Mouse (Mus musculus): ENCODE measurements around the gene Bnip3. TPM values are rescaled to one million over a fixed set of nuclear protein-coding genes. Genes with fewer than 3 reads are reported as not detected.

Bnip3 gene
- polyA plus RNA-seq (2016; fragmentation: Nextera tagmentation; extraction: Ambion mirVana): 100 and 133 TPM in 2 replicates

GRCm38 (mm10) chr7:138909277-138910192, at the start of gene Bnip3:
Bnip3 (minus strand) TSS chr7:138909519.
- peaks cover 14% of the 10 kb centered on the region; the same call in 1 of the 2 replicates for H3K27me3 ChIP-seq (ENCODE audit: low read depth, poor library complexity, severe bottlenecking)
- DNase-seq (ENCODE audit: low spot score): peak; percentile 95
- H3K9me3 ChIP-seq (replicated peaks): no peaks in the 10 kb centered on the region
- peaks cover 49% of the 10 kb centered on the region for H3K4me1 ChIP-seq
- WGBS: under 1% methylated on average over 65 of the region's 66 CpGs
- peak within 1 kb of the TSS; percentile 85 for H3K4me3 ChIP-seq
- H3K36me3 ChIP-seq: peaks cover 6% of the 10 kb centered on the region; the same call in 1 of the 2 replicates
- peak within 1 kb of the TSS; percentile 94 for H3K27ac ChIP-seq (replicated peaks)

DNA sequence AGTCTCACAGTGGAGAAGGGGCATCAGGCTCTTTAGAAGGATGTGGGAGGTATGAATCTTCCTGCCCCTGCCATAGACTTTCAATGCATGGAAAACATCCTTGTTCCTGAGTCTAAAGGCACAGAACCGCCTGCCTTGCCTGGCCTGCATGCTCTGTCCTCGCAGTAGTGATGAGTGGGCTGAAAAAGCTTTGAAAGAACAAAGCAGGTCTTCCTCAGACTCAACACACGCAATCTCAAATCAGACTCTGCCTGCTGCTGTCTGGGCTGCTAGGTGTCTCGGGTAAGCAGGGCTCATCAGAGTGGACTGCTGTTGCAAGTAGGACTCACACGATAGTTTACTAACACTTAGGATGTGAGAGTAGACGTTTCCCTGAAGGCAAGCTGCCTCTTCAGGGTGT, 47.8 kb upstream of the Bnip3 start:
- Histone ChIP-seq H3K36me3 (no peaks in the 10 kb centered on the region), H3K27ac (replicated peaks) (no peak overlapping the region), H3K4me3 (no peak overlapping the region), H3K27me3 (ENCODE audit: low read depth, poor library complexity, severe bottlenecking) (no peaks in the 10 kb centered on the region), H3K9me3 (replicated peaks) (no peaks in the 10 kb centered on the region), H3K4me1 (no peaks in the 10 kb centered on the region)
- WGBS: 77% methylated on average over 6 of the region's 6 CpGs
- no peak for DNase-seq (ENCODE audit: low spot score)

DNA sequence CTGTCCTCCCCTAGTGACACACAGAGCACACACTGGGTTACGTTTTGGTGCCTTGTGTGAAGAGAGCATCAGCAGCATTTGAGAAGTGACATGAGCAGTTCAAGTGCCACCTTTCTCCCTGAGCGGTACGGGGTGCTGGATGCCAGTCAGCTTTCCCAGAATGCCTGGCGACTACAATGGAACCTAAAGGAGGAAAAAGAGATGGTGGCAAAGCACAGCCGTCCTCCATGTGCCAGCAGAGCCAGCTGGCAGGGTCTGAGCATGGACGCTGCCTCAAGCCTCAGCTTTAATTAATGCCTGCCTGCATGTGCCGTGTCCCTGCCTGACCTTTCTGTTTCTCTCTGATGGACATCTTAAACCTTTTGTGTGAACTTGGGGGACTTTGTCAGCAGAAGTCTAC, 46.5 kb upstream of the Bnip3 start:
- H3K27ac ChIP-seq (replicated peaks): no peak overlapping the region
- WGBS: 87% methylated on average over 7 of the region's 7 CpGs
- no peaks in the 10 kb centered on the region for H3K4me1 ChIP-seq
- no peaks in the 10 kb centered on the region for H3K36me3 ChIP-seq
- no peaks in the 10 kb centered on the region for H3K27me3 ChIP-seq (ENCODE audit: low read depth, poor library complexity, severe bottlenecking)
- no peak overlapping the region for H3K4me3 ChIP-seq
- no peaks in the 10 kb centered on the region for H3K9me3 ChIP-seq (replicated peaks)
- no peak for DNase-seq (ENCODE audit: low spot score)

DNA sequence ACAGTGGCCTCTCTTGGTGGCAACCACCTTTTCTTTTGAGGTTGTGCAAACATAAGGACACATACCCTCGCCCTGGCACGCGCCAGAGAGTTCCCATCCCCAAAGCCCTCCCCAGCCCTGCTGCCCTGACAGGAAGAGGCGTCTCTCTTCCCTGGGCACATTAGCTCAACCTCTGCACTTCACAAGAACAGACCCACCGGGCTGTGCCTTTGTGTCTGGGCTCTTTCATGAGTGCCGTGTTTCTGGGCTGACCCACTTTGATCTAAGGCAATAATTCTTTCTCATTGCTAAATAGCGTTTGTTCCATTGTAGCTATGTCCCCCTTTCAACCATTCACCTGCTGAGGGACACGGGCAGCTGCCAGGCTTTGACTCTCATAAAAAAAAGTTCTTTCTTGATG, 39.0 kb upstream of the Bnip3 start:
- H3K9me3 ChIP-seq (replicated peaks): no peaks in the 10 kb centered on the region
- H3K36me3 ChIP-seq: no peaks in the 10 kb centered on the region
- H3K4me1 ChIP-seq: no peaks in the 10 kb centered on the region
- peaks cover 9% of the 10 kb centered on the region for H3K27me3 ChIP-seq (ENCODE audit: low read depth, poor library complexity, severe bottlenecking)
- WGBS: 70% methylated on average over 8 of the region's 8 CpGs
- DNase-seq (ENCODE audit: low spot score): no peak
- H3K27ac ChIP-seq (replicated peaks): no peak overlapping the region
- H3K4me3 ChIP-seq: no peak overlapping the region

DNA sequence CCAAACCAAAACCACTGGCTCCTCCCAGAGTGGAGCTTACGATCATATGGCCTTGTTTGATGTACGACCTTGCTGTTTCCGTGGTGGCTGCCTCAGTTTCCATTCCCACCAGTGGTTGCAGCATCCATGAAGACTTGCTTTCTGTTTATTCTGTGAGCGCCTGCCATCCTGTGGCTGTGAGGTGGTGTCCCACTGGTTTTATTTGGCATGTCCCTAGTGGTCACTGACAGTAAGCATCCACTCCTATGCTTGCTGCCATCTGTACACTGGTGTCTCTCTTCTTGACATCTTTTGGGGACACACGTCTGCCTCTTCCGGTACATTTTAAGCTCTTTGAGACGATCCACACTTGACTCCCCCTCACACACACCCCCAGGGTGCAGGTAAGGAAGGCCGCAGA, 38.4 kb upstream of the Bnip3 start:
- Histone ChIP-seq H3K4me3 (no peak overlapping the region), H3K4me1 (no peaks in the 10 kb centered on the region), H3K27me3 (ENCODE audit: low read depth, poor library complexity, severe bottlenecking) (peaks cover 15% of the 10 kb centered on the region), H3K9me3 (replicated peaks) (no peaks in the 10 kb centered on the region), H3K36me3 (no peaks in the 10 kb centered on the region), H3K27ac (replicated peaks) (no peak overlapping the region)
- no peak for DNase-seq (ENCODE audit: low spot score)
- 88% methylated on average over 8 of the region's 8 CpGs for WGBS

GRCm38 (mm10) chr7:138945668-138946067, 36.3 kb upstream of the Bnip3 start:
- Histone ChIP-seq H3K4me1 (peaks cover 7% of the 10 kb centered on the region), H3K27ac (replicated peaks) (no peak overlapping the region), H3K9me3 (replicated peaks) (no peaks in the 10 kb centered on the region), H3K4me3 (no peak overlapping the region), H3K36me3 (no peaks in the 10 kb centered on the region), H3K27me3 (ENCODE audit: low read depth, poor library complexity, severe bottlenecking) (peaks cover 36% of the 10 kb centered on the region)
- 59% methylated on average over 3 of the region's 3 CpGs for WGBS
- no peak for DNase-seq (ENCODE audit: low spot score)

DNA sequence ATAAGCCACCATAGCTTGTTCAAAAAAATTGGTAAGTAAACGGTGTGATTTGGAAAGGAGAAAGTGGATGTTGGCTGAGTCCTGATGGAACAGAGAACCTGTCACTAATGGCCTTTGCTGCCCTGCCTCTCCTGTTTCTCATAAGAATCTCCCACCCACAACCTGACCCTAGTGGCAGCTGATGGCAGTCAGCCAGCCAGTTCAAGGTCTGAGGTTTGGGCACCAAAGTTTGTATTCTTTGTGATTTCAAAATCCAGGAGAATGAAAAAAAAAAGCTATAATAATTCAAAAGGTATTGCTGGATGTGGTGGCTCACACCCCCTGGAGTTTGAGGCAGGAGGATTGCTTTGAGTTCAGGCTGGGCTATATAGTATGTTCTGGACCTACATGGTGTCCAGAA, 33.0 kb upstream of the Bnip3 start:
- H3K9me3 ChIP-seq (replicated peaks): no peaks in the 10 kb centered on the region
- no peak for DNase-seq (ENCODE audit: low spot score)
- H3K4me3 ChIP-seq: no peak overlapping the region
- H3K27me3 ChIP-seq (ENCODE audit: low read depth, poor library complexity, severe bottlenecking): peaks cover 70% of the 10 kb centered on the region
- WGBS: 91% methylated on average over 1 of the region's 1 CpGs
- H3K27ac ChIP-seq (replicated peaks): no peak overlapping the region
- H3K36me3 ChIP-seq: no peaks in the 10 kb centered on the region
- peaks cover 14% of the 10 kb centered on the region for H3K4me1 ChIP-seq

GRCm38 (mm10) chr7:138941571-138941970, 32.3 kb upstream of the Bnip3 start:
- H3K36me3 ChIP-seq: no peaks in the 10 kb centered on the region
- DNase-seq (ENCODE audit: low spot score): no peak
- no peak overlapping the region for H3K27ac ChIP-seq (replicated peaks)
- H3K4me3 ChIP-seq: peak overlapping the region; percentile 60
- 21% methylated on average over 5 of the region's 5 CpGs for WGBS
- H3K27me3 ChIP-seq (ENCODE audit: low read depth, poor library complexity, severe bottlenecking): peaks cover 72% of the 10 kb centered on the region
- H3K4me1 ChIP-seq: peaks cover 14% of the 10 kb centered on the region
- no peaks in the 10 kb centered on the region for H3K9me3 ChIP-seq (replicated peaks)

- peak; percentile 37 for DNase-seq (ENCODE audit: low spot score)
- Histone ChIP-seq H3K4me1 (peaks cover 14% of the 10 kb centered on the region), H3K9me3 (replicated peaks) (no peaks in the 10 kb centered on the region), H3K36me3 (no peaks in the 10 kb centered on the region), H3K4me3 (peak within 1 kb of the TSS; percentile 60), H3K27me3 (ENCODE audit: low read depth, poor library complexity, severe bottlenecking) (peaks cover 72% of the 10 kb centered on the region), H3K27ac (replicated peaks) (no peak within 1 kb of the TSS)
- WGBS: under 1% methylated on average over 78 of the region's 78 CpGs
Measured at GRCm38 (mm10) chr7:138940612-138941461, 31.5 kb upstream of the Bnip3 start, which contains the start of gene Jakmip3. Jakmip3 (plus strand) TSS chr7:138940730.

DNA sequence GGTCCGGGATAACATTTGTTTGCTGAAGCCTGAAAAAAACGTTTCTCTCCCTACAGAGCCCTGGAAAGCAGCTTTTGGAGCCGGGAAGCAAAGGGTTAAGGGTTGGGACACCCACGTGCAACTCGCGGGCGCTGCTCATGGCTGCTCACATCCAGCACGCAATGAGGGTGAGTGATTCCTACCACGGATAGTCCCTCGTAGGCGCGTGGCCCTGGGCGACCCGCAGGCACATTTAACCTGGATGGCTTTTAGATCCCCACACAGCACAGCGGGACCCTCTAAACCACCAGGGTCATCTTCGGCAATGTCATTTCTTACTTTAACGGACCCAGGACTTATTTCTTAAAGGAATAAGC, 30.9 kb upstream of the Bnip3 start:
- DNase-seq (ENCODE audit: low spot score): peak; percentile 32
- peaks cover 72% of the 10 kb centered on the region for H3K27me3 ChIP-seq (ENCODE audit: low read depth, poor library complexity, severe bottlenecking)

DNA sequence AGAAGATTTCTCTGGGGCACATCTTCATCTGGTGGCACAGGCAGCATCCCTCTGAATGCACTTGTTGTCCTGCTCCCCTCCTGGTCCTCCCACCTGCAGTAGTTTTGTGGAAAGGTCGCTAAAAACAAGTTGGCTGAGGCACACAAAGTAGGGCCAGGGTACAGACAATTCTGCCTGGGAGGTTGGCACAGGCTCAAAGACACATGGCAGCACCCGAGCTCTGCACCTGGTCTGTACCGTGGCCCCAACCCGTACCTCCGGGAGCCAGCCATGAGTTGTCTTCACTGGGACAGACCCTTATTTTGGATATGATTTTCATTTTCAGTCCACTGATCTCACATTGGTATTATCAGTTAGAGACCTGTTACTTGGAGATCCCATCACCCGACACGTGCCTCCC, 29.7 kb upstream of the Bnip3 start:
- peaks cover 14% of the 10 kb centered on the region for H3K4me1 ChIP-seq
- DNase-seq (ENCODE audit: low spot score): no peak
- no peak overlapping the region for H3K27ac ChIP-seq (replicated peaks)
- H3K9me3 ChIP-seq (replicated peaks): no peaks in the 10 kb centered on the region; the same call in 1 of the 2 replicates
- no peak overlapping the region for H3K4me3 ChIP-seq
- H3K27me3 ChIP-seq (ENCODE audit: low read depth, poor library complexity, severe bottlenecking): peaks cover 69% of the 10 kb centered on the region
- 81% methylated on average over 7 of the region's 7 CpGs for WGBS
- no peaks in the 10 kb centered on the region for H3K36me3 ChIP-seq

More for the DNA sequence above, 30.9 kb upstream of the Bnip3 start:
- 3% methylated on average over 17 of the region's 17 CpGs for WGBS
- H3K9me3 ChIP-seq (replicated peaks): no peaks in the 10 kb centered on the region
- peaks cover 14% of the 10 kb centered on the region for H3K4me1 ChIP-seq
- H3K27ac ChIP-seq (replicated peaks): no peak overlapping the region
- H3K4me3 ChIP-seq: peak overlapping the region; percentile 60
- no peaks in the 10 kb centered on the region for H3K36me3 ChIP-seq

GRCm38 (mm10) chr7:138934523-138934922, 25.2 kb upstream of the Bnip3 start:
- H3K4me1 ChIP-seq: no peaks in the 10 kb centered on the region
- WGBS: 86% methylated on average over 3 of the region's 3 CpGs
- no peaks in the 10 kb centered on the region; the same call in 1 of the 2 replicates for H3K9me3 ChIP-seq (replicated peaks)
- H3K27ac ChIP-seq (replicated peaks): no peak overlapping the region
- H3K4me3 ChIP-seq: no peak overlapping the region
- H3K36me3 ChIP-seq: no peaks in the 10 kb centered on the region
- peaks cover 24% of the 10 kb centered on the region for H3K27me3 ChIP-seq (ENCODE audit: low read depth, poor library complexity, severe bottlenecking)
- no peak for DNase-seq (ENCODE audit: low spot score)
